Mouse (Mus musculus) G1E (cell line): Measurements from ENCODE around the gene Tmem199.

ENCODE experiments used
- CTCF ChIP-seq: IDR thresholded peaks from 2 replicates; pipeline ENCODE4 v1.5.1; 2012; ENCODE audit warnings: low read depth, low read length, inconsistent platforms, mixed read lengths
- GATA1 ChIP-seq: IDR thresholded peaks from 2 replicates; pipeline ENCODE4 v1.6.1; 2012; ENCODE audit warnings: borderline replicate concordance, low read length, inconsistent platforms, mixed read lengths
- POLR2AphosphoS5 ChIP-seq: IDR thresholded peaks from 2 replicates; pipeline ENCODE4 v1.6.1; 2012; ENCODE audit warnings: low read depth, low read length, inconsistent platforms; ENCODE audit not compliant: insufficient replicate concordance

DNA sequence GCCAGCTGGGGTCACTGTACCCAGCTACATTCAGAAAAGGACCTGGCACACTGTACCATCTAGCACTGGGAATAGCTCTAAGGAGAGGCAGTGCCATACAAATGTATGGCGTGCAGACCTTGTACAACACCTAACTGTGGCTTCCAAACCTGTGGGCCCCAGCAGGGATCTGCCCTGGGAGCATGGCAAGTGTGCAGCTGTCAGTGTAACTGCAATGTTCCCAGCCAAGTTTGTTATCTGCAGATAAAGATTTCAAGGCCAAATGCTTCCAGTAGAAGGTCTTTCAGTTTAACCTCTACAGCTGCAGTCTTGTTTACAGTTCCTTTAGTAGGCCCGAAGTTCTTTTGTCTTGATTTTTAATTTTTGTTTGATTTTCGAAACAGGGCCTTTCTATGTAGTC lies 43.7 kb upstream of the Tmem199 start:
- no peak for TF ChIP-seq CTCF
- no peak for TF ChIP-seq POLR2AphosphoS5
- no peak for TF ChIP-seq GATA1
